Mouse (Mus musculus) macrophage (primary cell): ENCODE results near the gene Cox8a. TPM values are rescaled to one million over a fixed set of nuclear protein-coding genes. Genes with fewer than 3 reads are reported as not detected.

Experiments used
- H3K27ac ChIP-seq: fragments of 350-480 bp; formaldehyde crosslinking; 2 replicates; pipeline ENCODE4 v1.9.0; 2021
- H3K36me3 ChIP-seq: fragments of 350-480 bp; formaldehyde crosslinking; 2 replicates; pipeline ENCODE4 v1.9.0; 2021; ENCODE audit errors: inconsistent target
- H3K4me3 ChIP-seq: fragments of 350-480 bp; formaldehyde crosslinking; 2 replicates; pipeline ENCODE4 v1.9.0; 2021; ENCODE audit errors: inconsistent target
- H3K79me2 ChIP-seq: fragments of 350-480 bp; formaldehyde crosslinking; 2 replicates; pipeline ENCODE4 v1.9.0; 2021; ENCODE audit errors: inconsistent target
- WGBS: methylation state at CpG from one replicate; pipeline ENCODE4 v1.1.7; 2026; ENCODE audit warnings: inconsistent platforms; ENCODE audit not compliant: missing documents; 5-methylcytosine and 5-hydroxymethylcytosine counted together
- polyA plus RNA-seq: library from polyadenylated mRNA; stranded (reverse); fragments of 250-400 nt; gene quantifications from 3 replicates; pipeline ENCODE4 v1.2.4, GENCODE M21; 2018; ENCODE audit warnings: inconsistent platforms
- total RNA-seq, 78 experiments: library from RNA; depleted of rRNA; stranded (reverse); fragments of 250-400 nt; gene quantifications; 1 replicate in 9 of 78; 2 replicates in 24 of 78; 3 replicates in 43 of 78; 4 replicates in 2 of 78; pipeline ENCODE4 v1.2.4; 2018; ENCODE audit warnings: inconsistent platforms in 56 of 78

The Cox8a gene
- 10 to 100 TPM in 17 of 26 experiments, 1 to 10 TPM in 8, not detected in 1; 3.1 to 75.9 (median 13.0) TPM for total RNA-seq (2018; cell fraction: chromatin; rRNA removed)
- total RNA-seq (2018; cell fraction: cytosol; rRNA removed): 100 to 1,000 TPM; 349 to 700 (median 528) TPM
- total RNA-seq (2018; cell fraction: nucleus; rRNA removed): 10 to 100 TPM; 17.2 to 99.4 (median 57.5) TPM
- 220 to 440 TPM (median 391 TPM) in 3 replicates for polyA plus RNA-seq

- Histone ChIP-seq H3K4me3 (peak within 1 kb of the TSS; percentile 90), H3K79me2 (peaks cover 49% of the 10 kb centered on the region), H3K27ac (peak within 1 kb of the TSS; percentile 62), H3K36me3 (peaks cover 9% of the 10 kb centered on the region; the same call in 1 of the 2 replicates)
- under 1% methylated on average over 50 of the region's 50 CpGs for WGBS
Observed at GRCm38 (mm10) chr19:7217162-7217925, at the start of gene Cox8a. Gene Cox8a, minus strand, starts transcription at chr19:7217616.

- no peaks in the 10 kb centered on the region for H3K36me3 ChIP-seq
- WGBS: 58% methylated on average over 4 of the region's 4 CpGs
- H3K27ac ChIP-seq: no peak overlapping the region
- H3K4me3 ChIP-seq: no peak overlapping the region
- H3K79me2 ChIP-seq: no peaks in the 10 kb centered on the region
Observed at GRCm38 (mm10) chr19:7266421-7266831, 49.0 kb upstream of the Cox8a start.

- 74% methylated on average over 14 of the region's 14 CpGs for WGBS
- Histone ChIP-seq H3K36me3 (no peaks in the 10 kb centered on the region), H3K27ac (no peak overlapping the region), H3K4me3 (no peak overlapping the region), H3K79me2 (no peaks in the 10 kb centered on the region)
Observed at GRCm38 (mm10) chr19:7265478-7266191, 48.2 kb upstream of the Cox8a start.

- 76% methylated on average over 6 of the region's 6 CpGs for WGBS
- H3K36me3 ChIP-seq: no peaks in the 10 kb centered on the region
Observed at GRCm38 (mm10) chr19:7264766-7265331, 47.4 kb upstream of the Cox8a start.

GRCm38 (mm10) chr19:7264088-7264765 lies 46.8 kb upstream of the Cox8a start:
- H3K36me3 ChIP-seq: no peaks in the 10 kb centered on the region
- H3K4me3 ChIP-seq: no peak overlapping the region
- WGBS: 26% methylated on average over 9 of the region's 9 CpGs
- no peak overlapping the region for H3K27ac ChIP-seq
- H3K79me2 ChIP-seq: no peaks in the 10 kb centered on the region

More at GRCm38 (mm10) chr19:7264766-7265331, 47.4 kb upstream of the Cox8a start:
- H3K4me3 ChIP-seq: no peak overlapping the region
- no peaks in the 10 kb centered on the region for H3K79me2 ChIP-seq
- no peak overlapping the region for H3K27ac ChIP-seq

GRCm38 (mm10) chr19:7262592-7262991 lies 45.2 kb upstream of the Cox8a start:
- 90% methylated on average over 1 of the region's 1 CpGs for WGBS
- no peak overlapping the region for H3K4me3 ChIP-seq
- no peaks in the 10 kb centered on the region for H3K36me3 ChIP-seq

GRCm38 (mm10) chr19:7261964-7262363 lies 44.5 kb upstream of the Cox8a start:
- WGBS: 100% methylated on average over 3 of the region's 3 CpGs

More at GRCm38 (mm10) chr19:7262592-7262991, 45.2 kb upstream of the Cox8a start:
- Histone ChIP-seq H3K27ac (no peak overlapping the region), H3K79me2 (no peaks in the 10 kb centered on the region)

GRCm38 (mm10) chr19:7261476-7261875 lies 44.1 kb upstream of the Cox8a start:
- H3K79me2 ChIP-seq: no peaks in the 10 kb centered on the region
- 100% methylated on average over 1 of the region's 1 CpGs for WGBS
- H3K4me3 ChIP-seq: no peak overlapping the region
- H3K36me3 ChIP-seq: no peaks in the 10 kb centered on the region
- H3K27ac ChIP-seq: no peak overlapping the region

More at GRCm38 (mm10) chr19:7261964-7262363, 44.5 kb upstream of the Cox8a start:
- Histone ChIP-seq H3K79me2 (no peaks in the 10 kb centered on the region), H3K36me3 (no peaks in the 10 kb centered on the region), H3K27ac (no peak overlapping the region), H3K4me3 (no peak overlapping the region)

- no peak overlapping the region for H3K4me3 ChIP-seq
- H3K79me2 ChIP-seq: no peaks in the 10 kb centered on the region
- WGBS: 90% methylated on average over 5 of the region's 5 CpGs
- H3K27ac ChIP-seq: no peak overlapping the region
- no peaks in the 10 kb centered on the region for H3K36me3 ChIP-seq
Observed at GRCm38 (mm10) chr19:7257881-7258280, 40.5 kb upstream of the Cox8a start.

GRCm38 (mm10) chr19:7246021-7246420 lies 28.6 kb upstream of the Cox8a start:
- Histone ChIP-seq H3K79me2 (no peaks in the 10 kb centered on the region), H3K4me3 (no peak overlapping the region), H3K27ac (no peak overlapping the region), H3K36me3 (no peaks in the 10 kb centered on the region)
- WGBS: 93% methylated on average over 3 of the region's 3 CpGs

- Histone ChIP-seq H3K79me2 (peaks cover 46% of the 10 kb centered on the region), H3K4me3 (peak within 1 kb of the TSS; percentile 86), H3K27ac (peak within 1 kb of the TSS; percentile 76), H3K36me3 (no peaks in the 10 kb centered on the region; the same call in 1 of the 2 replicates)
- WGBS: under 1% methylated on average over 78 of the region's 80 CpGs
Observed at GRCm38 (mm10) chr19:7240782-7241690, 23.6 kb upstream of the Cox8a start, which contains the start of gene Naa40. Gene Naa40, minus strand, starts transcription at chr19:7241183.

- WGBS: 2% methylated on average over 13 of the region's 13 CpGs
- peak overlapping the region; percentile 76 for H3K27ac ChIP-seq
- H3K36me3 ChIP-seq: no peaks in the 10 kb centered on the region; the same call in 1 of the 2 replicates
- H3K4me3 ChIP-seq: peak overlapping the region; percentile 86
- peaks cover 50% of the 10 kb centered on the region for H3K79me2 ChIP-seq
Observed at GRCm38 (mm10) chr19:7240291-7240690, 22.9 kb upstream of the Cox8a start.

- Histone ChIP-seq H3K4me3 (peak overlapping the region; percentile 86; the same call in 1 of the 2 replicates), H3K79me2 (peaks cover 51% of the 10 kb centered on the region), H3K36me3 (no peaks in the 10 kb centered on the region; the same call in 1 of the 2 replicates), H3K27ac (no peak overlapping the region; the same call in 1 of the 2 replicates)
- 95% methylated on average over 3 of the region's 3 CpGs for WGBS
Observed at GRCm38 (mm10) chr19:7239574-7239973, 22.2 kb upstream of the Cox8a start.
